Mouse (Mus musculus): ENCODE measurements around the gene Flywch2.
A peak's percentile ranks its signal among the peaks of the same experiment; 100 is the strongest.

The Flywch2 gene

DNA sequence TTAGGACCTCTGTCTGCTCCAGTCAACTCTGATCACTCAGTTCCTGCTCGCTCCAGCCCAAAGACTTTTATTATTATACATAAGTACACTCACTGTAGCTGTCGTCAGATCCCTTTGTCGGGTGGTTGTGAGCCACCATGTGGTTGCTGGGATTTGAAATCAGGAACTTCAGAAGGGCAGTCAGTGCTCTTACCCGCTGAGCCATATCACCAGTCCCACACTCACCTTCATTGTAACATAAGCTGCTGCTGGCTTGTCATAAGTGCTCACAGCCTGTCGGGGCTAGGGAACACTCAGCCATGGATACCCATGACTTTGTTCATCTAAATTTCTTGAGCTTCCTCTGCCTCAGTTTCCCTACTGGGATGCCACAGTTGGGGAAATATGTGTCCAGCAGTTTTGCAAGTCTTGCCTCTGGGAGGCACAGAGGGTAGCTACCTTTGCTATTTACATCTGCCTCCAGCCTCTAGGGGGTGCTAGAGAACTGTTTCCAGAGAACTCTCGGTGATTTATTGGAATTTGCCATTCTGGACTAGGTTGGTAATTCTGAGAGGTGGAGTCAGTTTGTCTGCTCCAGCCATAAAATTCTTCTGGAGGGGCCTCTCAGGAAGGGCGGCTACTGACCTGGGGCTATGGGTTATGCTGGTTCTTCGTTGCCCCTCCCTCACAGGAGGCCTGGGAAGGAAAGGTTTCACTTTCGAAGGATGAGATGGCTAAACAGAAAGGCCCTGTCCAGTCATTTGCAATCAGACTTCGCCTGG, 37.1 kb downstream of the Flywch2 start:
- DNase-seq (ENCODE audit: low spot score), result peak; percentile 50

DNA sequence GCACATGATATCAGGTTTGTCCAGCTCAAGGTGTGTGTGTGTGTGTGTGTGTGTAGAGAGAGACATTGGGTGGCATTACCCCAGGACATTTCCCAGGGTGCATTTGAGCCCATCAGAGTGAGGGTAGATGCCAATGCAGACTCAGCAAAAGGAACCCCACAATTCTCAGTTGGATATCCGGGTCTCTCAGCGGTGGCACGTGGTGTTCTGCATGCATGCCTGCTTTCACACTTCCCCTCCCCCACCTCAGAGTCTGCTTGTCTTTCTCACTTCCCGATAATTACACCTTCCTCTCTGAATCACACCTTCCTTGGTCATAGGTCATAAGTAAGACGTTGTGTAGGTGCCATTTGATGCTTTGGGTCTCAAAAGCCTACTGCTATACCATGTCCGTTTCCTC, 37.9 kb downstream of the Flywch2 start:
- DNase-seq (ENCODE audit: low spot score), result no peak

DNA sequence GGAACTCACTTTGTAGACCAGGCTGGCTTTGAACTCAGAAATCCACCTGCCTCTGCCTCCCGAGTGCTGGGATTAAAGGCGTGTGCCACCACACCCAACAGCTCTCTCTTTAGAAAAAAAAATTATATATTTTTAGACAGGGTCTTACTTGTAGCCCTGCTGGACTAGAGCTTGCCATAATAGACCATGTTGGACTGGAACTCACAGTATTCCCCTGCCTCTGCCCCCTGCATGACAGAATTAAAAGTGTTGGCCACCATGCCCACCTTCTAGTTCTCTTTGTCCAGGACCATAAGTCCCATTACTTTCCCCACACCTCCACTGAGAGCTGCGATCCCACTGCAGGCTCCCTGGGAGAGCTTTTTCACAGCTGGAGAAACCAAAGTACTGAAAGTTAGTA, 38.4 kb downstream of the Flywch2 start:
- DNase-seq (ENCODE audit: low spot score), result no peak

DNA sequence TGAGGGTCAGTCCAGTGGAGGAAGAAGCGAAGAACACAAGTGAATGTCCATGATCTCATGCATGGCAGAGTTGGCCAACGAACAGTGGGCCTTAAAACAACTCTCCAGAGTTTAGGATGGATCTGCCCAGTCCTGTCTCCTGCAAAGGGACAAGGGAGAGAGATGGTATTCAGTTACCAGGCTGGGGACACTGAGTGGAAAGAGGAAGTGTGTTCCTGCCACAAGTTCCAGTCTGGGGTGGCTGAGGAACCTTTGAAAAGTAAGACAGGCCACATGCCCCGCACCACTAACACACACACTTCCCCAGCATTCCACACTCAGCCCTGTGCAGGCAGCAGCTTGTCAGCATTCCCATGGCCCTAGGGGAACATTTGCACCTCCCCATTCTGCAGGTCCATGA, 39.1 kb downstream of the Flywch2 start:
- no peak for DNase-seq (ENCODE audit: low spot score)

DNA sequence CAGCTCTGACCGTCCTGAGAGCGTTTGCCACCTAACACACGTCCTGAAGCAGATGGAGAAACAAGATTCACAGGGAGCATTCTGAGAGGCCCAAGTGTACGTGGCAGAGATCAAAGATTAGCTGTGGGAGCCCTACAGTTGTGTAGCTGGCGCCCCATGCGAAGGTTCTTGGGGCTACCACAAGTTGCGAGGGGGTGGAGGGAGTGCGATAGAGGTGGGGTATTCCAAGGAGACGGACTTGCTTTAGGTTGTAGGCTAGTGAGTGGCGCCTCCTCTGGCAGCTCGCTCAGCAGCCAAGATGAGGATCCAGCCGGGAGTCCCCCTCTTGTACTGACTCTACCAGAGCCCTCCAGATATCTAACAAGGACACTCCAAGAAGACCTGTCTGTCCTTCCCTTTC, 39.6 kb downstream of the Flywch2 start:
- no peak for DNase-seq (ENCODE audit: low spot score)

DNA sequence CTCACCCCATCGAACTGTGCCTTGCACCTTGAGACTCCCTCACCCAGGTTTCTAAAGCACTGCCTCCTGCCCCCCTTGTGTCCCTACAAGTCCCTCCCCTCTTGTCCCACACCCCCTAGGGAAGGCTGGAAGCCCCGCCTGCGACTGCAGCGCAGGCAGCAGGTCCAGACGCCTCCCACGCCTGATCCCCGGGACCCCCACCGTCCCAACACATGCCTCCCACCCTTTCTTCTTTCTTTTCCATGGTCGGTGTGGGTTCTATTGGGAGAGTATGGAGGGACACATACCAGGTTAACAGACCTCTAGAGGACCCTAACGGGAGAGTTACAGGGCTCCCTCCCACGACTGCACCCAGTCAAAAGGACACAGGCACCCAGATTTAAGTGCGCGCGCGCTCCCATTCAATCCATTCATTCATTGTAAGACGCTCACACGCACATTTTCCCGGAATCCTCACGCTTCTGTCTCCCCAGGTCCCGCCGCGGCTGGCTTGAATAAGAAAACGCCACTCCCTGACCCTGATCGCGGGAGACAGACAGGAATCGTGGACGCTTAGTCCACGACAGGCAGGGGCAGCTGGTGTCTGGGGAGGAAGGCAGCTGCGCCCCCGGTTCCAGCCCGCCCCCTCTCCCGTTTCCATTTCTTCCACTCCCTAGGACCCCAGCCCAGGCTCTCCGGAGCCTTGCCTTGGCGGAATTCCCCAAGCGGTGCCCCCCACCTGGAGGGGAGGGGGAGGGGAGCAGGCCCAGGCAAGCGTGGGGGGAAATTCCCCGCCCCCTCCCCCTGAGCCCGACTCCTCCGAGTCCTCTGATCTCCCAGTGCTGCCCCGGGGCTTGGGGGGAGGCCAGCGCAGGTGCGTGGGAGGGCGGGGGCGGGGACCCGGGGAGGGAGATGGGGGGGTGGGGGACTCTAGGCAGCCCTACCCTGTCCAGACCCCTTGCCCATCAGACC, 40.3 kb downstream of the Flywch2 start, which contains the start of gene Kremen2:
TSS of gene Kremen2 (minus strand) at position 533 of the 951 bp plus-strand sequence.
- no peak for DNase-seq (ENCODE audit: low spot score)

DNA sequence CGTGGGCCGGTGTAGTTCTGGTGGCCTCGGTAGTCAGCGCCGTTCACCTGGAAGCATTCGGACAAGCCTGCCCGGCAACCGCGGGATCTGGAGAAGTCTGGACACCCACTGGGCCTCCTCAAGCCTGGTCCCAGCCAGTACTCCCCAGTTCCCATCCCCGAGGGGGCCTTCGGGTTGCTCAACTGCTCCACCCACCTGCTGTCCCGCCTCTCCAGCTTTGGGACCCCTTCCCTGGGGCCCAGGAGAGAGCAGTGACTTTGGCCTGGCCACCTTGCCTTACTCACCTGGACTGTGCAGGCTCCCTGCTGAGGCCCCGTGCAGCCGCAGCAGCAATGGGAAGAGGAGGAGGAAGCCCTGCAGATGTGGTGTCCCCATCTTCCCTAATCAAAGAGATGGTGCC, 41.2 kb downstream of the Flywch2 start:
- no peak for DNase-seq (ENCODE audit: low spot score)

DNA sequence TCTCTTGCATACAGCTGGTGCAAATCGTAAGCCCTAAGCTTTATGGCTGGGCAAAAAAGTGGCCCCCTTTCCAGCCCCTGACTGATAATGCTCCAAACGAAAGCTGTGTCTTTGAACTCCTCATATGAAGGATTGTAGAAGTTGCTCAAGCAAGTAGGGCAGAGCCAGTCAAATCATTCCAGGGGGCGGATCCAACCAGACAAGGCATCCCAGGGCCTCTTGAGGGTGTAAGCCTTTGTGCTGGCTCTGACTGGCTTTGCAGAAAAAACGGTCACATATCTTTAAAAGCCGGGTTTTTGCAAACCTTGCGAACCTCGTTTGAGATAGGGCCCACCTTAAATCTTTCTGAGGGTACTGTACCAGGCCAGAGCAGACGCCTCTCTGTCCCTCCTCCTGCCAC, 41.8 kb downstream of the Flywch2 start:
- no peak for DNase-seq (ENCODE audit: low spot score)

DNA sequence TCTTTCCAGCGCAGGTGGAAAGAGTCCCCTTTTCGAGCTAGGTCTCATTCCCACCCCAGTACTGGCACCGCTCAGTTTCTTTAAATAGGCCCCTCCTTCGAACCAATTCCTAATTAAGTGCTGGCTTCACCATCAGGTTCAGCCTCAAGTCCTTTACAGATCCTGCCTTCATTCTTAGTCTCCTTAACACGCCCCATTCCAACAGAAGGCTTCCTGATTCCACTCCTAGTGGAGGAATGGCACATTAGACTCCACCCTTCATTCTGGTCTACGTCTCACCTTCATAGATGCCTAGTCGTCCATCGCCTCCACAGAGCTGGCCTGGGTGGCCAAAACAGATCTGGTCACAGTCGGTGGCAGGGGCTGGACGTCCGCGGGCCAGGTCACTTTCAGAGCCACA, 42.9 kb downstream of the Flywch2 start:
- DNase-seq (ENCODE audit: low spot score), result no peak

DNA sequence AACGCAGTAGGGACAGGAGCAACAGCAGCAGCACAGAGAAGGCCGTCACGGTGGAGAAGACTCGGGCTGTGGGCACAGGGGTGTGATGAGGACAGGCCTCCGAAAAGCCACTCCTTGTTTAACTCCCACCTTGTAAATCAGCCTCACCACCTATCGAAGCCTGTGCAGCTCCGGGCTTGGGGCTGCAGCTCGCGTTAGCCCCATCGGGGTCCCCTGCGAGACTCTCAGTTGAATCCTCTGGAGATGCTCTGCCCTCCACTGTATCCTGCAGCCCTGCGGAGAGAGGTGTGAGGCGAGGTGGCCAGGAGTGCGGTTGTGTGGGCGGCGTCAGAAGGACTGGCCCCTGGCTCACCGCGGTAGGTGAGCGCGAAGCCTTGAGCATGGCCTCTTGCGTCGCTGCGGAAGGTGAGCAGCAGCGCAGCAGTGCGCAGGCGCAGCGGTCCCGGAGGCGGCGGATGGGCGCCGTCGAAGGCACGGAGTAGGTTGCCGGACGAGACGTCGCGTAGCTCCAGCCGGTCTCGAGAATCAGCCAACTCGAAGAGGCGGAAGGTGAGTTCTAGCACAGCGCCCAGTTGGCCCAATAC, 43.6 kb downstream of the Flywch2 start:
- DNase-seq (ENCODE audit: low spot score), result no peak

DNA sequence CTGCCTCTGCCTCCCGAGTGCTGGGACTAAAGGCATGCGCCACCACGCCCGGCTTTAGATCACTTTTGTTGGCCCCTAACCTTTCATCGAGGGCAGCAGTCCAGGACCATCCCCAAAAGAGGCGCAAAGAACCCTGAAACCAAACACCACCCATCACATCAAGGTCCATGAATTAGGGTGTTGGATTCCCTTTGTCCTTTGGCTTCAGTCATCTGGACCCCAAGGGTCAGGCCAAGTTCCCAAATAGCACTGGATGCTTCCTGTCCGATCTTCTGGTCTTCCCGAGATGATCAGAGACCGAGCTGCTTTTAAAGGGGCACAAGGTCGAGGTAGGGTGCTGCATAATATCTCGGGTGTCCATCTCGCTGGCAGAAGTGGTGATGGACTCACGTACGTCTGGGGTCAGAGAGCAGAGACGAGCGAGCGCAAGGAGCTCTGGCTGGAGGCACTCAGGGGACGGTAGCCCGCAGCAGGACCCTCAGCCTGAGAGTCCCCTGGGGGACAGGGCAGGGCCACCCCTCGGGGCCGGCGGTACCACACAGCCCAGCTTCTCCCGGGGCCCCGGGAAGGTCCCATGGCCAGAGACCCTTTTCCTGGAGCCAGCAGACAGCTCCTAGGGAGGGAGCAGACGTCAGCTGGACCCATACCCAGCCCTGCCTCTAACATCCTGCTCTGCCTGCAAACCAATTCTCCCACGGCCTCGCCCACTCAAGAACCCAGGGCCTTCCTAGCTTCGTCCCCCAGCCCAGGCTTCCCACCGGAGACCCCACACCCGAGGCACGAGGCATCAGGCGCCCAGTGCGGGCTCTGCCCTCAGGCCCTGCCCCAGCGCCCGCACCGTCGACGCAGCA, 44.3 kb downstream of the Flywch2 start:
- no peak for DNase-seq (ENCODE audit: low spot score)

DNA sequence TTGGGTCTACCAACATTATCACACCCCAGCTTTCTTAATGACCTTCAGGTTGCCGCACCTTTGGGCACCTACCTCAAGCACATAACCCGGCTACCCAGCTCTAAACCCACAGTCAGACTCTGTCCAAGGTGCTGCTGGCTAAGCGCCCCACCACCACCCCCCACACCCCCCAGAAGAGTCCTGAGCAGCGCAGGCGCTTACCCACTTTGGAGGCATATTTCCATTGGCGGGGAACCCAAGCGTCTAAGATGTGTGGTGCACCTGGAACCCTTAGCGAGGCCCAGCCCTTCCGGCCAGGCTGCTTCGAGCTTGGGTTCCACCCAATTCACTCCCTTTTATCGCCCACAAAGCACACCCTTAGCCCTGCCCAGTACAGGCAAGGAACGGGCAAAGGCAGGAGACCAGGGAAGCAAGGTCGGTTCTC, 45.3 kb downstream of the Flywch2 start, which contains the start of gene Paqr4:
TSS of gene Paqr4 (minus strand) at position 270 of the 424 bp plus-strand sequence.
- DNase-seq (ENCODE audit: low spot score), result no peak

DNA sequence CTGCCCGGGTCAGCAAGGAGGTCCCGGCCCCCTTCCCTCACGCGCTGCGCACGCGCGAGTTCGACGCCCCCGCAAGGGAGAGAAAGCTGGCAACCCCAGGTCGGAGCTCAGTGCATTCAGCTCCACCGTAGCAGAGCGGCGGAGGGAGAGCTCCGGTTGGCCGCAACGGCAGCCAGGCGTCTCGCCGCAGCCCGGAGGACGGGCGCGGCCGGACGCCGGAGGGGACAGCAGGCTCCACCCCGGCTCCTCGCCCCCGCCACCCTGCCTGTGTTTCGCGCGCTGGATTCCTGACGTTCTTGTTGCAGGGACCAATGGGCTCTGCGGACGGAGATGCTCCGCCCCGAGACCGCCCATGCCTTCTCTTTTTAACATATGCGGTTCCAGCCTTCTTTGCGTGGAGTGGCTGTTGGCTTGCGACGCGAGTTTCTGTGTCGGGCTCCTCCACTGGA, 45.7 kb downstream of the Flywch2 start:
- peak; percentile 70 for DNase-seq (ENCODE audit: low spot score)

DNA sequence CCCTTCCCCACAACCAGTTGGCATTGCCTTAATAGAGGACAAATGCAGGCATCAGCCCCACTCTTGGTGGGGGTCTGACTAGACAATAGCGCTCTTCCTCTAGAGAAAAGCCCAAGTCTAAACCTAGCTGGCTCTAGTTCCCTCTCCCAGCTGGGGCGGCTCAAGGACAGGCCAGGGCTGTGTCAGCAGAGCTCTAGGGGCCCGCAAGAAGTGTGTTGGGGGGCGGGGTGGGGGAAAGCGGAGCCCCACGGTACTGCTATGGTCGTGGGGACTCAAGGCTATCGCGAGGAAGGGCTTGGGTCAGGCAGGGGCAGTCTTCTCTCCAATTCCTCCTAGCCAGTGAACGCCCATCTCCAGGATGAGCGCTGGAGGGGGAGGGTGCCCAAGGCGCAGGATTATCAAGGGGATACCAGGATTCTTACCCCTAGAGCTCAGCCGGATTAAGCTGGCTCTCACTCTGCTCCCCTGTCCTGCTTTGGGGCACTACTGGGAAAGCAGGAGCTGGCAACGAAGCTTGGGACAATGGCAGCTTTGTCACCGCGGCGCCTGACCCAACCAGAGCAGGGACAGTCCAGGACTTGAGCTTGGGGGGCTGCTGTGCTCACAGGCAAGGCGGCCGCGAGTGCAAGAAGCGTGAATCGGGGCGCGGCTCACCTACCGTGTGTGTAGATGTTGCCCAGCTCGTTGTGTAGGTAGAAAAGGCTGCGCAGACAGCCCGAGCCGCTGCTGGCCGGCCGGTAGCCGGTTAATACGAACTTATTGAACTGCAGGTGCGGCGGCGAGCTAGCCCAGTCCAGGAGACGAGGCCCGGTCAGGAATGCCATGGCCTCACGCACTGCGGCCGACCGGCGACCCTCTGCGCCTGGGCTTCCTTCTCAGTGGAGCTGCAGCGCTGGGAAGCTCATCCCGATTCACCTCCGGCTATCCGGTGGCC, 46.4 kb downstream of the Flywch2 start:
- DNase-seq (ENCODE audit: low spot score), result no peak

DNA sequence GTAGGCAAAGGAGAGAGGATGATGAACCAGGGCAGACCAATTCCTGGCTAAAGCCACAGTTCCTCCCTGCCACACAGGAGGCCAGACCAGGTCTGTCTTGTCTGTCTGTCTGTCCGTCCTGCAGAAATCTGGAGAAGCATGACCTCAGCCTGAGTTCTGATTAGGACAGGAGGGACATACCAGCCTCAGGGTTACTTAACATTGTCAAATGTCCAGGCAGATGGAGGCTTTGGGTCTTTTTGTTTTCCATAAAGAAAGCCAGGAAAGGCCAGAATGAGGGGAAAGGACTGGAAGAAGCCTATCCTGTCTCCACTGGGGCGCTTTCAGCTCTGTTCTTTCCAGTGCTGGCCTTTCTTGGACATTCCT, 47.1 kb downstream of the Flywch2 start:
- no peak for DNase-seq (ENCODE audit: low spot score)

DNA sequence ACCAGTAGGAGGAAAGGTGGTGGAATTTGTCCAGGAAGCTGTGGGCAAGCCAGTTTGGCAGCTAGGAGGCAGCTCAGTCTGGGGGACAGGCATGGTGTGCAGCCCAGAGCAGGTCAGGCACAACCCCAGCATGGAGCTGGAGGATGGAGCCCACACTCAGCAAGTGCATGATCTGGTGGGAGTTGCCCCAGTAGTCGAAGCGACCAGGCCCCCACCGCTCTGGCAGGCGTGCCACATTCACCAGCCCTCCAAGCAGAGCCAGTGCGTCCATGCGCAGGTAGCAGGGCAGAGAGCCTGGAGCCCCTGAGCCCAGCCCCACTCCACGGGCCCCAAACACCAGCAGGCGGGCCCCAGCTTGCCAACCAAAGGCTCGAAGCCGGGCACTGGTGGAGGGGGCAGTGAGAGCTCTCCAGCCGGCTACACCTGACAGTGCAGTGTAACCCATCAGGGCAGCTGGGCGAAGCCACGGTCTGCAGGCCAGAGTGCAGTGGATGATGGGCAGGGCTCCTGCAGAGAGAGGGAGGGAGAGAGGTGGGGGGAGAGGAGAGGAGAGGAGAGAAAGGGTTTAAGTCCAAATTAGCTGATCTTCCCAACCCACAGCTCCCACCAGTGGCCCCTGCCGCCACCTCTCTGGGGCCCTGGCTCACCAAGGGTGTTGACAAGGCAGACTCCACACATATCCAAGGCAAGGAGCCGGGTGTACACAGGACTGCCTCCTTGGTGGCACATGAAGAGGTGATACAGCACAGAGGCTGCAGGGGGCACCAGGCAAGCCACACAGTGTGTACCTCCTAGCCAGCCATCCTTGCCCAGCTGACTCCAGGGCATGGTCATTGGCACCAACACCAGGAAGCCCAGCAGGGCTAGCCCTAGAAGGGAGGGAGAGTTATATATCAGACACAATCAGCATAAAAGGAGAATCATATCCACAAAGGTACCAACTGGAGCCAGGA, 48.1 kb downstream of the Flywch2 start:
- no peak for DNase-seq (ENCODE audit: low spot score)

DNA sequence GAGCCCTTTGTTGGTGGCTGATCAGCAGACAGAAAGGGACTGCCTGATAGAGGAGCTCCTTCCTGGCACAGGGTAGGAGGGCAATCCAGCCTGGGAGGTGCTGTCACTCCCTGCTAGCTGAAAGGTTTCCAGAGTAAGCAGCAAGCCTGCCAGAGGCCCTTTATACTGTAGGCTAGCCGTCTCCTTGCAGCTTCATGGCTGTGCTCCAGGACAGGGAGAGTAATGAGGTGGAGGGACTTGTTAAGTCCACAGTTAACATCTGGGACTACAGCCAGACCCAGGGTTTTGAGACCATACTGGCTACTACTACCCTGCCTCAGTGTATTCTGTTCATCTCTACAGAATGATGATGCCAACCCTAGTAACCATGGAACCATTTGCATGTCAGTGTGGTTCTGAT, 51.5 kb downstream of the Flywch2 start:
- DNase-seq (ENCODE audit: low spot score), result no peak

DNA sequence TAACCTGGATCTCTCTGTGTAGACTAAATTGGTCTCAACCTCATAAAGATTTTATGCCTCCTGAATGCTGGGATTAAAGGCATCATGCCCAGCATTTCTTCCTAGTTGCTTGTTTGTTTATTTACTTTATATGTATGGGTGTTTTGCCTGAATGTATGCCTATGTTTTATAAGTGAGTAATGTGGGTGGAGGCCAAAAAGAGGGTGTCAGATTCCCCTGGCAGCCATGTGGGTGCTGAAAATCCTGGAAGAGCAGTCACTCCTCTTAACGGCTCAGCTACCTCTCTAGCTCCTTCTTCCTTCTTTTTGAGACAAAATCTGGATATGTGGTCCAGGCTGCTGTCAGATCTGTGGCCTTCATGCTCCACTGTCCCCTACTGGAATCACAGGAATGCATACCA, 55.4 kb downstream of the Flywch2 start:
- DNase-seq (ENCODE audit: low spot score), result no peak

Data from spleen, adult 12 weeks (tissue).